In genomic region chr19:8722907-8723573, GRCm38 (mm10) we compare ENCODE assay signal across 8 mouse cellular contexts. TPM values are rescaled to one million over a fixed set of nuclear protein-coding genes. Genes with fewer than 3 reads are reported as not detected.
DNase-seq lines count a peak whose midpoint lies in the region; ATAC-seq and TF ChIP-seq lines count a peak whose summit lies in the region.

Slc3a2 (minus strand) TSS chr19:8723369.

- H3K27me3 ChIP-seq in hindbrain, postnatal 0 days (ENCODE audit: insufficient read depth, low read length): no peaks in the 10 kb centered on the region

- peak within 1 kb of the TSS; percentile 96 for H3K27ac ChIP-seq in gastrocnemius, adult 2 months
- H3K27ac ChIP-seq in hindbrain, postnatal 0 days: peak within 1 kb of the TSS; percentile 98
- peak within 1 kb of the TSS; percentile 95 for H3K27ac ChIP-seq in left cerebral cortex, adult 2 months

- TF ChIP-seq CTCF in gastrocnemius, adult 2 months (IDR thresholded peaks at IDR 0.05): no peak
- TF ChIP-seq CTCF in hindbrain, postnatal 0 days (IDR thresholded peaks at IDR 0.05; ENCODE audit: low read depth): peak; percentile 6; the same call in 1 of the 2 replicates
- no peak; the same call in 1 of the 2 replicates for TF ChIP-seq CTCF in left cerebral cortex, adult 2 months (IDR thresholded peaks at IDR 0.05)

- under 1% methylated on average over 50 of the region's 50 CpGs for WGBS in hindbrain, postnatal 0 days

- peak within 1 kb of the TSS; percentile 79 for H3K4me3 ChIP-seq in gastrocnemius, adult 2 months
- peak within 1 kb of the TSS; percentile 71 for H3K4me3 ChIP-seq in hindbrain, postnatal 0 days (ENCODE audit: low read length)
- peak within 1 kb of the TSS; percentile 95 for H3K4me3 ChIP-seq in left cerebral cortex, adult 2 months

- intact Hi-C loops in gastrocnemius, adult 2 months (cut with DNase I): loop anchor here (2.0 kb wide), 1 partner anchor 96 kb away; the partner anchor contains the start of gene Ttc9c
- intact Hi-C loops in left cerebral cortex, adult 2 months (cut with DNase I): no loop called here

- peak; percentile 99 for DNase-seq in ZHBTc4 (ENCODE audit: low read depth, low spot score)
- peak; percentile 97 for DNase-seq in gastrocnemius, adult 2 months
- DNase-seq in hindbrain, postnatal 0 days (ENCODE audit: low spot score): peak; percentile 99
- peak; percentile 96 to 97 for DNase-seq in left cerebral cortex, adult 2 months (ENCODE audit: extremely low spot score in 1 of 2, low spot score in 2 of 2)
- DNase-seq in right cerebral cortex, adult 2 months (ENCODE audit: low spot score in 2 of 2): peak; percentile 96 to 97
- DNase-seq in urinary bladder, postnatal 14 days (ENCODE audit: low spot score): peak; percentile 95

- H3K4me2 ChIP-seq in hindbrain, postnatal 0 days (ENCODE audit: low read depth, low read length): peak within 1 kb of the TSS; percentile 73

- H3K9ac ChIP-seq in hindbrain, postnatal 0 days (replicated peaks; ENCODE audit: low read length): peak within 1 kb of the TSS; percentile 88

- ATAC-seq in common myeloid progenitor, adult 5-6 weeks (replicated peaks; ENCODE audit: low read depth, poor library complexity, severe bottlenecking): peak; percentile 84
- ATAC-seq in hindbrain, postnatal 0 days: peak; percentile 98
- ATAC-seq in megakaryocyte, adult 5-6 weeks (ENCODE audit: poor library complexity, severe bottlenecking): peak; percentile 92

- H3K36me3 ChIP-seq in hindbrain, postnatal 0 days (ENCODE audit: insufficient read depth, low read length): peaks cover 22% of the 10 kb centered on the region

- H3K4me1 ChIP-seq in hindbrain, postnatal 0 days (ENCODE audit: insufficient read depth, low read length): peaks cover 14% of the 10 kb centered on the region; the same call in 1 of the 2 replicates

- H3K9me3 ChIP-seq in hindbrain, postnatal 0 days (ENCODE audit: low read length): no peaks in the 10 kb centered on the region

RNA-seq across cellular contexts. Expression of gene Slc3a2, which starts in this region (rescaled TPM):
- total RNA-seq in common myeloid progenitor, adult 5-6 weeks (2017): 124 and 150 TPM in 2 replicates
- 10 to 100 TPM; 33.9 to 35.1 TPM for total RNA-seq in gastrocnemius, adult 2 months (2021)
- 154 and 155 TPM in 2 replicates for total RNA-seq in hindbrain, postnatal 0 days (2014; rRNA removed)
- 235 and 250 TPM in 2 replicates for polyA plus RNA-seq in hindbrain, postnatal 0 days (2015; fragmentation: Nextera tagmentation; extraction: Ambion mirVana)
- 100 to 1,000 TPM; 144 to 154 TPM for total RNA-seq in left cerebral cortex, adult 2 months (2021)
- 26.3 and 32.6 TPM in 2 replicates for total RNA-seq in megakaryocyte, adult 5-6 weeks (2015)
- total RNA-seq in megakaryocyte, adult 5-6 weeks (2017): 31.6 and 34.1 TPM in 2 replicates

Comparison
In these comparisons a context has a peak if more than half of its experiments do, and no peak if none do; other contexts are left out.
1. Peak in every context shown above with its lines: DNase-seq, ATAC-seq, H3K4me3 ChIP-seq and H3K27ac ChIP-seq.